Mouse (Mus musculus): ENCODE results near the gene 4932429P05Rik. TPM values are rescaled to one million over a fixed set of nuclear protein-coding genes. Genes with fewer than 3 reads are reported as not detected.

The 4932429P05Rik gene
- polyA plus RNA-seq (2012; rRNA removed): not detected in 2 replicates

- DNase-seq (ENCODE audit: low read depth, low spot score): no peak
Observed at GRCm38 (mm10) chrX:89751968-89752367, at the start of gene 4932429P05Rik. Gene 4932429P05Rik (plus strand): TSS chrX:89752268.

Other genes with a start within 250 kb of the 4932429P05Rik start
- not detected in 2 replicates for gene 4930415L06Rik, start 180.6 kb downstream of the 4932429P05Rik start, polyA plus RNA-seq (2012; rRNA removed)